Mouse (Mus musculus): Measurements from ENCODE around the gene Chn1. TPM values are rescaled to one million over a fixed set of nuclear protein-coding genes. Genes with fewer than 3 reads are reported as not detected.

Gene Chn1
- polyA plus RNA-seq, 2 experiments, result 0.34 to 0.70 TPM

DNA sequence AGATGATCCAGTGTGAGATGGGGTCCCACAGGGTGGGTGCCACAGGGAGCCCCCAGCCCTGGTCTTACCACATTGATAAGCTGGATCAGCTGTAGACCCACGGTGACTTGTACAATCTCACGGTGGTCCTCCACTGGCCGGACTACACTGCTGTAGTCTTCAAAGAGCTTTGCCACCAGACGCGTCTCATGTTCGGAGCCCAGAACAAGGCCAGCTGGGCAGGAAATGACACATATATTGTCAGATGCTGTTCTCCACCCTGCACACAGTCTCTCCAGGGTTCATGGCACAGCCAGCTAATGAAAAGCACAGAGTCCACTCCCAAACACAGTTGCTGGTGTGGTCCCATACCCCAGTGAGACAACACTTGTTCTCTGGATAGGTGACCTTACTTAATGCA is 200.7 kb downstream of the Chn1 start:
- 68% methylated on average over 6 of the region's 6 CpGs for WGBS (ENCODE audit: insufficient replicate concordance)
- no peak for ATAC-seq (ENCODE audit: insufficient read depth)

DNA sequence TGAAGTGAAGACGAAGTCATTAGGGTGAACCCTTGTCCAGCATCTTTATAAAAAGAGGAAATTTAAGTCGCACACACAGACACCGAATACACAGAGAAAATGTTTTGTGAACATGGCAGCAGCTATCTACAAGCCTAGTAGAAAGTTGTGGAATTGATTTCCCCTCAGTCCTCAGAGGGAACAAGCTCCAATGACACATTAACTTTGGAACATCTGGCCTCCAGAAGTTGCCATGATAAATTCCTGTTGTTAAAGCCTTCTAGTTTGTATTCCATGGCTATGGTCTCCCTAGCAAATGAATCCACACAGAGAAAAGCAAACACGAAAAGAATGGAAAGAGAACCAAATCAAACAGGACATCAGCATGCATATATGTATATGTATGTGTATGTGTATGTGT is 201.6 kb downstream of the Chn1 start:
- H3K4me2 ChIP-seq (ENCODE audit: low read depth), result no peak overlapping the region
- H3K27ac ChIP-seq, result no peak overlapping the region
- TF ChIP-seq CTCF (IDR thresholded peaks at IDR 0.05; ENCODE audit: low read depth), result no peak
- TF ChIP-seq EP300 (IDR thresholded peaks at IDR 0.05; ENCODE audit: low read depth), result no peak
- H3K36me3 ChIP-seq (replicated peaks; ENCODE audit: control insufficient read depth, insufficient read depth, low read depth), result no peaks in the 10 kb centered on the region
- ATAC-seq (ENCODE audit: insufficient read depth), result no peak
- H3K9me3 ChIP-seq (ENCODE audit: control insufficient read depth, low read length), result no peaks in the 10 kb centered on the region
- H3K27me3 ChIP-seq (ENCODE audit: control insufficient read depth, insufficient read depth, low read length), result no peaks in the 10 kb centered on the region
- no peak overlapping the region for H3K4me3 ChIP-seq (ENCODE audit: insufficient read depth in 1 of 2, low read depth in 2 of 2, low read length in 2 of 2)
- DNase-seq (ENCODE audit: low read depth in 3 of 3, low spot score in 3 of 3), result no peak
- no peaks in the 10 kb centered on the region for H3K4me1 ChIP-seq (replicated peaks; ENCODE audit: control insufficient read depth in 2 of 2, insufficient read depth in 2 of 2, low read length in 1 of 2)
- H3K9ac ChIP-seq (replicated peaks), result no peak overlapping the region
- WGBS (ENCODE audit: insufficient replicate concordance), result 64% methylated on average over 4 of the region's 4 CpGs

More for the DNA sequence above, 200.7 kb downstream of the Chn1 start:
- Histone ChIP-seq H3K36me3 (replicated peaks; ENCODE audit: control insufficient read depth, insufficient read depth, low read depth) (no peaks in the 10 kb centered on the region), H3K4me1 (replicated peaks; ENCODE audit: control insufficient read depth in 2 of 2, insufficient read depth in 2 of 2, low read length in 1 of 2) (no peaks in the 10 kb centered on the region), H3K4me2 (ENCODE audit: low read depth) (no peak overlapping the region), H3K27ac (no peak overlapping the region), H3K4me3 (ENCODE audit: insufficient read depth in 1 of 2, low read depth in 2 of 2, low read length in 2 of 2) (no peak overlapping the region), H3K27me3 (ENCODE audit: control insufficient read depth, insufficient read depth, low read length) (no peaks in the 10 kb centered on the region), H3K9ac (replicated peaks) (no peak overlapping the region), H3K9me3 (ENCODE audit: control insufficient read depth, low read length) (no peaks in the 10 kb centered on the region)
- no peak for TF ChIP-seq EP300 (IDR thresholded peaks at IDR 0.05; ENCODE audit: low read depth)
- no peak for TF ChIP-seq CTCF (IDR thresholded peaks at IDR 0.05; ENCODE audit: low read depth)
- DNase-seq (ENCODE audit: low read depth in 3 of 3, low spot score in 3 of 3), result no peak

DNA sequence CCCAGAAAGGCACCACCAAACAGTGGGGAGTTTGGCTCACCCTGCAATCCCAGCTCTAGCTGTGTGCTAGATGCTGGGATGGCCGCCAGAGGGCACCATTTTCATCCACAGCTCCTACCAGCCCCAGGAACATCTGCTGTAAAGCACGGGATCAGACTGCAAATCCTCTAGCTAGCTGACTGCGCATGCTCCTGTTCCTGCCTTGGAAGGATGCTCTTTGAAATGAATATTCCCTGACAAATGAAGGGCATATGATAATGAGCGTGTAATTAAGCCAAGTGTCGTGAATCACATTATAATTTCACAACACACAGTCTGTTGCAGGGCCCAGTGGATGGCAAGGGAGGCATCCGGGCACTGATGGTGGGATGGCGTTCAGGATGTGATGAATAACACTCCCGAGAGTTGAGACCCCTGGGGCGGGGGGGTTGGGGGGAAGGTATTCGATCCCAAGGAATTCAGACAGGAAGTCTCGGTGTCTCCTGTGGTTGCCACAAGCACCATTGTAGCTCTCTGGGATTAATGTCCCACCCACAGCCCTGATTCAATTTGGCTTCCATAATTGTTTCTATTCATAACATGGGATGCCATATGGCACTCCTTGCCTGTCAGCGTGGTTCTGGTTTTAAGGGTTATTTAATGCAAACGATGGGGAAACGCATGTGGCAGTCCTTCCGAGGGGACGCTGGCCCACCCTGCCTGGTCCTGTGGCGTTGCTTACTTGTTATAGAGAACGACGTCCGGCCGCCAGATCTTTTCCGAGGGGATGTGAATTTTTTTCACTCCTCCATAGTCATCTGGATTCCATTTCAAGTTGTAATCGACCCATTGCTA is 202.4 kb downstream of the Chn1 start:
- Histone ChIP-seq H3K4me2 (ENCODE audit: low read depth) (no peak overlapping the region), H3K9ac (replicated peaks) (no peak overlapping the region), H3K36me3 (replicated peaks; ENCODE audit: control insufficient read depth, insufficient read depth, low read depth) (no peaks in the 10 kb centered on the region), H3K9me3 (ENCODE audit: control insufficient read depth, low read length) (no peaks in the 10 kb centered on the region), H3K4me3 (ENCODE audit: insufficient read depth in 1 of 2, low read depth in 2 of 2, low read length in 2 of 2) (no peak overlapping the region), H3K4me1 (replicated peaks; ENCODE audit: control insufficient read depth in 2 of 2, insufficient read depth in 2 of 2, low read length in 1 of 2) (no peaks in the 10 kb centered on the region), H3K27me3 (ENCODE audit: control insufficient read depth, insufficient read depth, low read length) (no peaks in the 10 kb centered on the region), H3K27ac (no peak overlapping the region)
- TF ChIP-seq EP300 (IDR thresholded peaks at IDR 0.05; ENCODE audit: low read depth) (no peak), CTCF (IDR thresholded peaks at IDR 0.05; ENCODE audit: low read depth) (peak; percentile 91)
- ATAC-seq (ENCODE audit: insufficient read depth) (no peak), DNase-seq (ENCODE audit: low read depth in 3 of 3, low spot score in 3 of 3) (peak in 1 of 3 experiments; percentile 11)
- WGBS (ENCODE audit: insufficient replicate concordance), result 34% methylated on average over 23 of the region's 23 CpGs

DNA sequence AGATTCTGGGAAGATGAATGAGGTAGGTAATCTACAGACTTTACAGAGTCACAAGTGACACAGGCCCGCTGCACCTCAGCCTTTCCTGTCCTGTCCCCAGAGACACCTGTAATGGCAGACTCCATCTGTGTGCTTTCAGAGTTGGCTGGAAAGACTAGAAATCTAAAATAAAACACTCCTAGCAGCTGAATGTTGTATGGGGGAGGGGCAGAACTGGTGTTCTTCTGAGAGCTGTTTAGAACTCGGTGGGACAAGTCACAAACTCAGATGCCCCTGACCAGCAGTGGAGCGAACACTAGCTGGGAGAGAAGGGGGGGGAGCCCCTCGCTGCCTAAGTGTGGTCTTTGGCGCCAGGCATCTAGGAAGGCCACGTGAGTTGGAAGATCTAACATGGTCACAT is 203.2 kb downstream of the Chn1 start:
- Histone ChIP-seq H3K4me2 (ENCODE audit: low read depth) (no peak overlapping the region), H3K27me3 (ENCODE audit: control insufficient read depth, insufficient read depth, low read length) (no peaks in the 10 kb centered on the region), H3K9me3 (ENCODE audit: control insufficient read depth, low read length) (no peaks in the 10 kb centered on the region), H3K4me3 (ENCODE audit: insufficient read depth in 1 of 2, low read depth in 2 of 2, low read length in 2 of 2) (no peak overlapping the region), H3K27ac (no peak overlapping the region), H3K36me3 (replicated peaks; ENCODE audit: control insufficient read depth, insufficient read depth, low read depth) (no peaks in the 10 kb centered on the region), H3K4me1 (replicated peaks; ENCODE audit: control insufficient read depth in 2 of 2, insufficient read depth in 2 of 2, low read length in 1 of 2) (no peaks in the 10 kb centered on the region), H3K9ac (replicated peaks) (no peak overlapping the region)
- TF ChIP-seq EP300 (IDR thresholded peaks at IDR 0.05; ENCODE audit: low read depth) (no peak), CTCF (IDR thresholded peaks at IDR 0.05; ENCODE audit: low read depth) (no peak)
- ATAC-seq (ENCODE audit: insufficient read depth) (no peak), DNase-seq (ENCODE audit: low read depth in 3 of 3, low spot score in 3 of 3) (no peak)
- 62% methylated on average over 6 of the region's 6 CpGs for WGBS (ENCODE audit: insufficient replicate concordance)

DNA sequence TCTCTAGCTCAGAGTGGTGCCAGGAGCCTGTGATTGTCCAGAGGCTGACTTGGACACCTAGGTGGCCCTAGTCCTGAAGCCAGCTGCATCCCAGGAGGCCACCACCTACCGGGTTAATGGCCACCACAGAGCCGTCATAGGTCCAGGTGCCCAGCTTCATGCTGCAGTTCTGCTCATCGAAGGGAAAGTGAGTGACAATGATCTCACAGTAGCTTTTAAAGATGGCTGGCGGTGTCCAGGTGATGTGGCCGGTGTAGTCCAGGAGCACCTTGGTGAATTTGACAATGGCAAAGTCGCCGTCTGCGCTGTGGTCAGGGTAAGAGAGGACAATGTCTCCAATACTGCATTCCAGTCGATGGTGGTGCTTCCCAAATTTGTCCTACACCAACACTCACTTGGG is 203.8 kb downstream of the Chn1 start:
- 78% methylated on average over 9 of the region's 9 CpGs for WGBS (ENCODE audit: insufficient replicate concordance)
- Histone ChIP-seq H3K27ac (no peak overlapping the region), H3K4me1 (replicated peaks; ENCODE audit: control insufficient read depth in 2 of 2, insufficient read depth in 2 of 2, low read length in 1 of 2) (no peaks in the 10 kb centered on the region), H3K36me3 (replicated peaks; ENCODE audit: control insufficient read depth, insufficient read depth, low read depth) (no peaks in the 10 kb centered on the region), H3K27me3 (ENCODE audit: control insufficient read depth, insufficient read depth, low read length) (no peaks in the 10 kb centered on the region), H3K4me2 (ENCODE audit: low read depth) (no peak overlapping the region), H3K4me3 (ENCODE audit: insufficient read depth in 1 of 2, low read depth in 2 of 2, low read length in 2 of 2) (no peak overlapping the region), H3K9ac (replicated peaks) (no peak overlapping the region), H3K9me3 (ENCODE audit: control insufficient read depth, low read length) (no peaks in the 10 kb centered on the region)
- DNase-seq (ENCODE audit: low read depth in 3 of 3, low spot score in 3 of 3) (no peak), ATAC-seq (ENCODE audit: insufficient read depth) (no peak)
- TF ChIP-seq EP300 (IDR thresholded peaks at IDR 0.05; ENCODE audit: low read depth) (no peak), CTCF (IDR thresholded peaks at IDR 0.05; ENCODE audit: low read depth) (no peak)
